Mouse (Mus musculus) kidney, adult 8-10 months (tissue): ENCODE measurements around the gene Mlx.
A peak's percentile ranks its signal among the peaks of the same experiment; 100 is the strongest.

ENCODE experiments used
- DNase-seq, 2 experiments: peaks; one replicate each; pipeline ENCODE4 v3.0.0; 2022

Mlx gene

DNA sequence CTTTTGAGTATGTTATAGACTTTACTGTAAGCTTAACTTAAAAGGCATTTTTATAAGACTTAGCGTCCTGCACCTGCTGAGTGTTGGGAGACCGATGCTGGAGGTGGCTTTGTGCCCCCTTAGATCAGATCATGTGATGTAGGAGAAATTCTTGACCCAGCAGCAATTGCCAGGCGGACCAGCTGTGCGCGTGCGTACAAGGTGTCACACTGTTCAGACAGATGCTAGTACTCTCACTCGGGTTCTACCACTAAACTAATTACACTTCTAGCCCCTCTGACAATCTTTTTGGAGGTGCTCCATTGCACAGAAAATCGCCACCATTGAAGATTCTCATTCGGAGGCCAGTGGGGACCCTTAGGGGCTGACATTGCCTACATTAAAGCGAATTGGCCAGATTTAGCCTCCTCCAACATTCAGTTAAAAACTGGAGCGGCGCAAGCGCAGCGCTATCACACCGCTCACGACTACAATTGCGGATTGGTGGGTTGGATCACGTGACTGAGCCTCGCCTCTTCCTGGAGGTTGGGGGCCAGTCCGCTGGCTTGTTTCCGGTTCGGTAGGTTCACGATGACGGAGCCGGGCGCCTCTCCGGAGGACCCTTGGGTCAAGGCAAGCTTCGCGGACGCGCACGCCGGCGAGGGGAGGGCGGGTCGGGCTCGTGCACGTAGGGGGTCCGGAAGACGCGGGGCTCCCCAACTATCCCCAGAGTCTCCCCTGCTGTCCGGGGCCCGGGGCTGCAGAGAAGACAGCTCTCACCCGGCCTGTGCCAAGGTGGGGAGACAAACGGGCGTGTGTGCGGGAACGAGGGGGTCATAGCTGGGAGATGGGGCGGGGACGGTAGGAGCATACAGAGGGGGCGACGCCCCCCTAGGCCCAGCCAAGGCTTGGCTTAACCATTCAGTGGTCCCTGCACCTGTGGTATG is at the start of gene Mlx:
Gene Mlx (plus strand): TSS at position 522 of the 926 bp plus-strand sequence.
- peak; percentile 92 to 93 for DNase-seq

DNA sequence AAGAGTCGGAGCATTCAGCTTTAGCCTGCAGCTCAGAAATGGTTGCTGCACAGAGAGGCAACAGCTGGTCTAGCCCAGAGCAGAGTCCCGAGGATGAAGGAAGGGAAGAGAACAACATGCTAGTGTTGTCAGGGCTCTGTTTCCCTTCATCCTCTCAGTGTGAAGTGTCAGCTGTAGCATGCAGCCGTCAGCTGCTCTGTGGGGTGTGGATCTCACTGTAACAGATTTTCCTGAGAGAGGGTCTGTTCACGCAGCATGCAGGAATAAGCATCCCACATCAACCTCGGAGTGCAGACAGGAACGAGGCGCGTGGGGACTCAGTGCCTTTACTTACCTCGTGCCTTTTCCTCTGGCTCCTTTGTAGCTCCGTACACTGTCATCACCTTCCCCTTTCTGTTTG is 49.3 kb upstream of the Mlx start:
- DNase-seq = no peak

DNA sequence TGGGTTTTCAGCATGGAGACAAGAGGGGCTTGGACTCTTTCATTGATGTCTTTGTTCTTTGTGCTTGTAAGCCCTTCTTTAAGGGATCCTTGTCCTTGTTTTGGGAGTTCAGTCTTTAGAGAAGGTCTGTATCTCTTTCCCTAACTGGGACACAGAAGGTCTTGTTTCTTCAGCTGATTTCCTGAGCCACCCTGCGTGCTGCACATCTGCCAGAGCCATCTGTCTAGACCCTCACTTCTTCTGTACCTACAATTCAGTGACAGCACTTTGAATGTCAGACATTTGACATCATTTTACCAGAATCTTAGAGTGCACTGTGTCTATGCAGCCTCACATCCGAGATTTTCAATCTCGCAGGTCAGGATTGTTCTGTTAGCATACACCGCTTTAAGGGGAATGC is 41.3 kb upstream of the Mlx start:
- DNase-seq = no peak

DNA sequence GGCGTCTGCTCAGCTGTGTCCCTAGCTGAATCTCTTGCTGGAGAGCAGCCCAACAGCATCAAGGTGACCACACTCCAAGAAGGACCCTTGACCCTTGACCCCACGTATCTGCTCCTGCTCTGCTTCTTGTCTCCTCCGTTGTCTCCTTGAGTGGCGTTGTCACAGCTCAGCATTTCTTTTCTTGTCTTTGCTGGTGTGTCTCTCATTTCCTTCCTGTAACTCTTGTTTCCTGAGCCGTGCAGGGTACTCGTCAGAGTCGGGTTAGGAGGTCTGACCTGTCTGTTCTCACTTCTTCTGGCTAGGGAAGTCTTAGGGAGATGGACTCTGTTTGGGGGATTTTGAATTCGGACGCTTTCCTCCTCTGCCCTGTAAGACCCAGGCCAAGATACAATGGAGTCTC is 40.6 kb upstream of the Mlx start:
- DNase-seq = no peak

DNA sequence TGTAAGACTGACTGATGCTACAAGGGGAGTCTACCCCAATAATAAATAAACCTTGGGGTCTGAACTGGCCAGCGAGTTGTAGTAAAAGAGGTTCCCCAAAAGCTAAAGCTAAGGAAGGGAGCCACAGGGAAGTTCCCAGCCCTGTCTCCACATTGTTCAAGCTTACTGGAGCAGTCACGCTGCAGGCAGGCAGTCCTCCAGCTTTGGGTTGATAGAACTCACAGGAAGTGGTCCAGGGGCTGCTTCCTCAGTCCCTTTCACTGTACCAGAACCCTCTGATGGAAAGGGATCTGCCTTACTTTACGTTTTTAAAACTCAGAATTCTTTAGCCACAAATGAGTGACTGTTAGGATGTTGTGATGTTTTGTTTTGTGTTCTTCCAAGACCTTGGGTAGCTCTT is 39.6 kb upstream of the Mlx start:
- DNase-seq = no peak

DNA sequence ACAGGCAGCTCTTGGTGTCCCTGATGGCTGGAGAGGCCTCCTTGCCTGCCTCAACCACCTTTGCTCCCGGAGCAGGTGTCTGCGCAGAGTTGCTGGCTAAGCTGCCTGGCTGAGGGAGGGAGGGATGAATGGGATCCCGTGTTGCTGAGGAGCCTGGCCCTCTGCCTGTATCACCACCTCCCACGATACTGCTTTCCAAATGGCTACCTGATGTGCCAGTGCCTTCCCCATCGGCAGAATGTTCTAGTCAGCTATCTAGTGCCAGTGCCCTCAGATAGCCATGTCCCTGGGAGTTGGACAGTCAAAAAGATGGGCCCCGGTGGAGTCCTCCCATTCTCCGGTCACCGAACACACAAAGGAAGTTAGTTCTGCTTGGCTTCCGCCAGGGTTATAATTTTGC is 36.7 kb upstream of the Mlx start:
- no peak for DNase-seq

DNA sequence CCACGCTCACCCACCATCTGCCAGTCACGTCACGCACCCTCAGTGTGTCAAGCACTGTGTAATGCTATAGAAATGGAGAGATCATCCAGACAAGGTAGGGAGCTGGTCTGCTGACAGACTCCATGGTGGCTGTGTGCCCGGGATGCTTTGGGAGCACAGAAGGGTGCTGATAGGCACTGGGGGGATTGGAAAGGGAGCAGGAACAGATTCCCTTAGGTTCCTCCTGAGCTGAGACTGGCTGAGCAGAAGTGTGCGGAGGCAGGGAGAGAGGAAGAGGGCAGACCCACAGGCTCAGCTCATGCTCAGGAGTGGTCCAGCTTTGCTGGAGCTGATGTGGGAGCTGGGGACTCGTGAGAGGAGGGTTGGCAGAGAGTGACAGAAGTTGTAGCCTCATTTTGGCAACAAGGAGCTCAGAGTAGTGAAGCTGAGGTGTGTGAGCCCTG is 36.0 kb upstream of the Mlx start:
- no peak for DNase-seq

DNA sequence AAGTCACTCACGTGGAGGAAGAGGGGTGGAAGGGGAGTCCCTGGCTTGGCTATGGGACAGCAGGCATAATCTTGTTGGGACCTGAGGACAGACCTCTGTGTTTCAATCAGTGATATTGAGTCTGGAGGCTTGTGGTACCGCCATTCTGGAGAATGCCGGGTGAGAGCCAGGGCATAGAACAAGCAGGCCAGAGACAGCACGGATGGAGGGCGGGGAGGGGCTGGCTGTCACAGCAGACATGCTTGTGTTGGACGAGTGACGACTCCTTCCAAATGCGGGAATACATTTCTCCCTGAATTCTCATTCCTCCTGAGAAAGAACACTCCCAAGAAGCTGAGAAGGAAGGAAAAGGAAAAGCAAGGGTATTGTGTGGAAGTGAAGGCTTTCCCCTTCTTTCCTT is 35.5 kb upstream of the Mlx start:
- DNase-seq = no peak

DNA sequence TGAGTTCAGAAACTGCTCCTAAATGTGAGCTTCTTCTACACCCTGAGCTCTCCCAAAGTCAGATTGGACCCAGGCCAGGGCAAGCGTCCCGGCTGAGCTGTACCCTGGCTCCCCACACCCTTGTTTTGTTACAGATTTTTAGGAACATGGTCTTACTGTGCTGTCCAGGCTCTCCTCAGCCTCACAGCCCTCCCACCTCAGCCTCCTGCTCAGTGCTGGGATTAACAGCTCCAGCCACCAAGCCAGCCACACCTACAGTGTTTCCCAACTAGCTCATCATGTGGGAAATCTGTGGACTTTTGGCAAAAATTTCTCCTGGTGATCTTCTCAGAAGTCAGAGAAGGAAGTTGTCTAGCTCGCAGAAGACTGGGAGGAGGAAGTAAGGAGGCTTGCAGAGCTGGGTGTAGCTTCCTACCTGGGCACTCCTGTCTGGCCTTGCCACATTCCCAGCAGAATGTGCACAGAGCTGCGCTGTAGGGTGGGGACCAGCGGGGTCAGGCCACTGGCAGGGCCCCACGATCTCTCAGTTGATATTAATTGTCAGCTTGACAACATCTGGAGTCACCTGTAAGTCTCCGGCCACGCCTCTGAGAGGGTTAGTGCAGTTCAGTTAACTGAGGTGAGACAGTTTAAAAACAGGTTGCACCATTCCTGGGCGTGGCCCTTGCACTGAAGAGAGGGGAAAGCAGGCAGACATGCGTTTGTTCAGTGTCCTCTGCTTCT is 34.2 kb upstream of the Mlx start:
- DNase-seq = no peak

DNA sequence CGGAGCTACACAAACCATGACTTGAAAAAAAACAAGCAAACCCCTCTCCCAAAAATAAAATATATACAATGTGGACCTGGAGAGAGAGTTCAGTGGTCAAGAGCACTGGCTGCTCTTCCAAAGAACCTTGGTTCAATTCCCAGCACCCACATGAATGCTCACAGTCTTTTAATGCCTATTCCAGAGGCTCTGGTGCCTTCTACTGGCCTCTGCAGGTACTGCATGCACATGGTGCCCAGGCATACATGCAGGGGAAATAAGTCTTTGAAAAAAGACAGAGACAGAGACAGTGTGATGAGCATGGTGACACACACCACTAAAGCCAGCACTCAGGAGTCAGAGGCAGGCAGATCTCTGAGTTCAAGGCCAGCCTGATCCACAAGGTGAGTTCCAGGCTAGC is 33.1 kb upstream of the Mlx start:
- no peak for DNase-seq

DNA sequence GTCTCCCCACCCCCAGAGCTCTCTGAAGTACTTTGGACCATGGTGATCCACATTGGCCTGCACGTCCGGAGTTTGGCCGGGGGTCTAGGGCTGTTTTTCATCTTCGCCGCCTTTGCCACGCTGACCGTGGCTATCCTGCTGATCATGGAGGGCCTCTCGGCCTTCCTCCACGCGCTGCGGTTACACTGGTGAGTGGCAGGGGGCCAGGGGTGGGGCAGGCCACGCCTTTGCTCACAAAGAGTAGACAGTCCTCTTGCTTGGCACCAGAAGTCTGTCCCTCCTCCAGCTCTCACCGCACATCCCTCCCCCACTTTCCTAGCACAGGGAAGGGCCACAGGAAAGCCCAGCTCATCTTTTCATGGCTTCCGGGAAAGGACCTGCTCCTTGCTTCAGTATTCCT is 31.7 kb upstream of the Mlx start:
- DNase-seq = no peak

DNA sequence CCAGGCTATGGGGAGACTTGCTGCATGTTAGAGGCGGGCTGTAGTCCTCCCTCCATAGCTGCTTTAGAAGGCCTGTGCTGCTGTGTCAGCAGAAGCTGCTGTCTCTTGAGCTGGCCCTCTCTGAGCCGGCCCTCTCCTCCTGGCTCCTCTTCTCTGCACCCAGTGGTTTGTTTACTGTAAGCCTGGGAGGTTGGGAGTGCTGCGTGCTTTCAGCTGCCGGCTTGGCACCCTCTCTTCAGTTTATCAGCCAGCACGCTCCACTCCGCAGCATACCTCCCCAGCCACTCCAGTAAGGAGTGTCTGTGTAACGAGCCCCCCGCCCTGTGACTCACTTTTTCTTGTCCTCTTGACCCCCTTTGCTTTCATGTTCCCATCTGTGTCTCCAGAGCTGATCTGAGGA is 30.2 kb upstream of the Mlx start:
- no peak for DNase-seq

DNA sequence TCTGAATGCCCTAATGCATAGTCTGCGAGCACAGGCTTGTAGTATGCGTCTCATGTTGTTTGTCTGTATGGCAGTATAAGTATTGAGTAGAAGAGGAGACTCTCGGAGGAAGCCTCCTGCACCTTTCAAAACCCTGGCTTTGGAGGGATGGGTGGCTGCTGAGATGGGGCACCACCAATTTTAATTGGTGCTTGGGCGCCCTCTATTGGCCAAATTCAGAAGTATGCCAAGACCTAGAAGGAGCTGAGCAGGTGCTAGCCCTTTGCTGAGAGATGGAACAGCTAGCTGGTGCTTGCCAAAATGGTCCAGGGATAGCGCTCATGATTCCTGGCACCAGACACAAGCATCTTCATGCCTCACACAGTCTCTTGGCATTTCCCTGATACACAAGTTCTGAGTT is 29.2 kb upstream of the Mlx start:
- peak; percentile 65 to 87 for DNase-seq

DNA sequence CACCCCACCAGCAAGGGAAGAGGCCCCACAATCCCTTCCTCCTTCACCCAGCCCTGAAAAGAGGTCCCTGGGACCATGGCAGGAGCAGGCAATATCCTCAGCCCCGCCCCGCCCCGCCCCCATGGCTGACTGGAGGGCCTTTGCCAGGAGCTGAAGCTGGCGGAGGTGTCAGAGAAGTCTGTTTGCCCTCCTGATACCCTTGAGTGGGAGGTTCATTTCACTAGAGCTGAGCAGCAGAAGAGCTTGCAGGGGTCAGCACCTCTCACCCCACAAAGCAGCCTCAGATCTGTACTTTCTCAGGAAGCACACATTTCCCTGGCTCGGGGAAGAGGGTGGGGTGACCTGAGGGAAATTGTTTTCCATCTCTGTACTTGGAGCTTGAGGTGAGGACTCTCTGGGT is 28.4 kb upstream of the Mlx start:
- DNase-seq = no peak

DNA sequence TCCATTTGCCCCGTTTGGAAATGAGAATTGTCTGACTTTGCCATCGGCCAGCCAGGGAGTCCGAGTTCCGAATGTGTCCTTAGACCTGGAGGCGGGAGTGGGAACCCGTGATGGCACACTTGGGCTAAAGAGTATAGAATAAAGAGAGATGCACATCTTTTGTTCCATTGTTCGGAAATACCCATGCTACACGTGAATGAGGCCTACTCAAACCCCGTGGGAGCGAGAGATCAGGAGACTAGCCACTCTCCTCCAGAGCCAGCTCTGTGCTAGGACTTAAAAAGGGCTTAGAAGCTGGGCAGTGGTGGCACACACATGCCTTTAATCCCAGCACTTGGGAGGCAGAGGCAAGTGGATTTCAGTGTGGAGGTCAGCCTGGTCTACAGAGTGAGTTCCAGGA is 27.6 kb upstream of the Mlx start:
- DNase-seq = no peak

DNA sequence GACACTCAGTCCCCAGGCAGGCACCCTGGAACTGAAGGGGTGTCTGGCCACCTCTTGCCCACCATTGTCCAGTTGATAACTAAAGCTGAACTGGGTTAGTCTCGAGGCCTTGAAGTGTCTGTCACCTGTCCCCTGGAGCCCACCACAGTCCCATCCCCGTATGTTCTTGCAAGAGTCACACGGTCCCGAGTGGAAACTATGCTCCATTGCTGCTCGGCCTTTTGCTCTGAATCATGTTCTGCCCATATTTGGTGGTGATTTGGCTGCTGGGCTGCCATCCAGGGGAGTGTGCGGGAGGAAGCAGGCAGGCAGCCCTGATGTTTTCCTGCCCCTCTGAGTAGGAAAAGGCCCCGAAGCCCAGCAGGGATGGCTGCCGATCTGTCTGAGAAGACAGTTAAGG is 27.0 kb upstream of the Mlx start:
- DNase-seq = peak in 1 of 2 experiments; percentile 52

DNA sequence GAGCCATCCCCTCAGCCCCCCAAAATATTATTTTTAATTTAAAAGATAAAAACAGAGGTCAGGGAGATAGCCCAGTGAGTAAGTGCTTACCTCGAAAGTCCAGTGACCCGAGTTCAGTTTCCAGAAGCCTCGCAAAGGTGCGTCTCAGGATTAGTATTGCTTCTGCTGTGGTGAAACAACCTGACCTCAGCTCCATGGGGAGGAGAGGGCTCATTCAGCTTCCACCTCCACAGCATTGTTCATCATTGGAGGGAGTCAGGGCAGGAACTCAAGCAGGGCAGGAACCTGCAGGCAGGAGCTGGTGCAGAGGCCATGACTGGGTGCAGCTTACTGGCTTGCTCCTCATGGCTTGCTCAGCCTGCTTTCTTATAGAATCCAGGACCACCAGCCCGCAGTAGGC is 26.0 kb upstream of the Mlx start:
- no peak for DNase-seq

DNA sequence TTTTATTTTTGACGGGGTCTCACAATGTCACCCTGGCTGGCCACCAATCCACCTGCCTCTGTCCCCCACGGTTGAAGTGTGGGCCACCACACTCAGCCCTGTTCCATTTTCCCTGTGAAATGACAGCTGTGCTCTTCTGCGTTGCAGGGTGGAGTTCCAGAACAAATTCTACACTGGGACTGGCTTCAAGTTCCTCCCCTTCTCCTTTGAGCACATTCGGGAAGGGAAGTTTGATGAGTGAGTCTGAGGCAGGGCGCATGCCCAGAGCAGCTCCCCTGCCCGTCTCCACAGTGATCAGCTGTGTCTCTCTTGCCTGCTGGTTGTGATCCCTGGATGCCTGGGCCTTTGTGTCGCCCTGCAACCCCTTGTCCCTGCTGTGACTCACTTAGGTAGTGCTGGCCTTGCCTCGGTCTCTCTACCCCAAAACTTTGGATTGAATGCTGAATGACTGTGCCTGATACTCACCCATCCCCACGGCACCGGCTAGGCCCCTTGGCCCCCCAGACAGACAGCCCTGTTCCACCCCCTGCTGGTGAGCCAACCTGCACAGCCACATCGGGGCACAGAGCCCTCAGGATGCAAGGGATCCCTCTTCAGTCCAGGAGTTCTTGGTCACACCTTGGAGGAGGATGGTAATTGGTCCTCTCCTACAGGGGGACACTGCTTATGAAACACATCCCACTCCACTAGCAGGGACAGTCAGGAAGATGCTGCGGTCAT is 24.8 kb upstream of the Mlx start:
- DNase-seq = no peak

DNA sequence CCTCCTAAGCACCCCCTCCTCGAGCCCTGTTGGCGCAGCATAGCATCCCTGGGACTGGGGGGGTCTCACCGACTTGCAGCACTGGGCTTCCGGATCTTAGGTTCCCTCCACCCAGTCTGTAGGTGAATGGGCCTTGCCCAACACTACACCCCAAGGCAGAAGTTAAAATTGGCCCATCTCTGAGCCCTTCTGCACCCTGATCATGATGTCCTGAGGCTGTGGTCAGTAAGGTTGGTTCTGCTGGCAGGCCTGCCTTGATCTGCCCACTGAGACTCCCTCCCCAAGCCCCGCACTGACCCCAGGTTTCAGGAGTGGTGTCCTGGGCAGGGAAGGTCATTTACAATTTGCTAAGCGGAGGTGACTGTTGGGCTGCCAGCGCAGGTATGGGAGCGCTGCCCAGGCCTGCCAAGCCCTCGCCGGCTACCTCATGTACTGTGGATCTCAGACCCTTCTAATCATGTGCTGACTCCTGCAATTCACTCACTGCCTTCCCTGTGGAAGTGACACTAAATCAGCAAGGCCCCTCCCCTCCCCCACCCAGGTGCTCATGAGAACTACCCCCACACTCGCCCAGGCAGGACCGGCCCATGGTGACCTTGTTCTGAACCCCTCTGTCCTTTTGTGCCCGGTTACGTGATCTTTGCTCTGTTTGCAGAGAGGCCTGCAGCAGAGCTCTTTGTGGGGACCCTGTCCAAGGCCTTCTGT is 24.0 kb upstream of the Mlx start:
- DNase-seq = no peak

DNA sequence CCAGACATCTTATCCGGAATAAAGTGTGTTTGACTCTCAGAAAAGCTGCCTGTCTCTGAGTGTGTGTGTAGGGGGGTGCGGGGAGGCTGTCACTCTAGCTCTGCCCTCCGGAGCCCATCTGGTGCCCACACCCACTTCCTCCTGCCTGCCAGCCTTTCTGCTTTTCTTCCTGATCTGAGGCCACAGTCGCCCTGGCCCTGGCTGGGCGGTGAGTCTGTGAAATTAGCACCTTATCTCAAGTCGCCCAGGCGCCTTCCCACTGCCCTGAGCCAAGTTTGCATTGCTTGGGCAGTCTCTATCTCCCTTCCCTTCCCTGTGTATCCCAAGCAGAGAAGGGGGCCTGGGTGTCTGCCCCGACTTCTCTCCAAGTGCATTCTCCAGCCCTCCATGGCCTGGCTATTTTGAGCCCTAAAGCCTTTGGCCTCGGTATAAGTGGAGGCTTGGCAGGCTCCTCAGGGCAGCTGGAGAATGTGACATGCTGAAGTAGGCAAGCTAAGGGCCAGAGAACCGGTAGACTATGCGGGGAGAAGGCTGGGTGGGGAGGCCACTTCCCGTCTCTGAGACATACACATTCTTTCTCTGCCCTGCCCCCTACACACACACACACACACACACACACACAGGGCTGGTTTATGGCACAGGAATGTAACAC is 23.3 kb upstream of the Mlx start:
- no peak for DNase-seq

DNA sequence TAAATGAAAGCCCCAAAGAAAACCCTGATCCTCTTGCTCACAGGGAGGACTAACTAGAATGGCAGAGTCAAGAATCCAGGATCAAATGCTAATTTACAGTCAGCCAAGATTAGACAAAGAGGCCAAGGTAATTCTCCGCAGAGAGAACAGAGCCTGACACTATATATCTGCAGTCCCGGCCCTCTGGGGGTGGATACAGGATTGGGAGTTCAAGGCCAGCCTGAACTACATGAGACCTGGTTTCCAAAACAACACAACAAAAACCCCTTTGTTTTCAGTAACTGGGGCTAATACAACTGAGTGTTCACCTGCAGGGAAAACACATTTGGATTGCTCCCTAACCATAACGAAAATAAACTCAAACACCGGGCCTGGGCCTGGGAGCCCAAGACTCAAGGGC is 22.6 kb upstream of the Mlx start:
- DNase-seq = no peak

DNA sequence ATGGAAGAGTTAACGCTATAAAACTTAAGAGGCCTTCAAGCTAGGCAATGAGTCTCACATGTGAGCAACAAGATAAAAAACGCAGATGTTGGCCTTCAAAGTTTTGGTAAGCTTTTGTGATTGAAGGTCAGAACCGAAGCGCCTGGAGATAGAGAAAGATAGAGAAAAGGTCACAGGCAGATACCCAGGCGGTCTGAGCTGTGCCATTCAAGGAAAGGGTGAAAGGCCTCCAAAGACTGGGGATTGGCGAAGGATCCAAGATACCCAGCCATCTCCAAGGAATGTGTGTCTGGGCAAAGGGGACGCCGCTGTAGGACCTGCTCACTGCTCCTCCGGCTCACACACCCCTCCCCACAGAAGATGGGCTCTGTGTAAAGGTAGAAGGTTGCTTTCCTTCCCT is 22.1 kb upstream of the Mlx start:
- no peak for DNase-seq
